Mouse (Mus musculus): ENCODE measurements at regions not wholly inside any gene's neighbourhood (a gene's known extent, or its start where the extent isn't known, plus 50 kb on each side); places are given as distances from the start of the nearest gene placed in this dataset.

- DNase-seq (ENCODE audit: inconsistent ontology term): no peak
These were observed 153.4 kb downstream of the Lrriq3 start for GRCm38 (mm10) chr3:155246628-155247027.

GRCm38 (mm10) chr3:155247124-155247523 is 153.9 kb downstream of the Lrriq3 start:
- DNase-seq (ENCODE audit: inconsistent ontology term): no peak

GRCm38 (mm10) chr3:155247929-155248328 is 154.7 kb downstream of the Lrriq3 start:
- no peak for DNase-seq (ENCODE audit: inconsistent ontology term)

- DNase-seq (ENCODE audit: inconsistent ontology term): no peak
These were observed 157.7 kb downstream of the Lrriq3 start for GRCm38 (mm10) chr3:155250904-155251303.

- peak; percentile 80 for DNase-seq (ENCODE audit: inconsistent ontology term)
These were observed 205.0 kb downstream of the Lrriq3 start for GRCm38 (mm10) chr3:155298206-155298605.

GRCm38 (mm10) chr3:155298724-155299123 is 205.5 kb downstream of the Lrriq3 start:
- no peak for DNase-seq (ENCODE audit: inconsistent ontology term)

- no peak for DNase-seq (ENCODE audit: inconsistent ontology term)
These were observed 229.1 kb downstream of the Lrriq3 start for GRCm38 (mm10) chr3:155322322-155322721.

- DNase-seq (ENCODE audit: inconsistent ontology term): no peak
These were observed 236.5 kb downstream of the Lrriq3 start for GRCm38 (mm10) chr3:155329701-155330100.

- DNase-seq (ENCODE audit: inconsistent ontology term): no peak
These were observed 256.0 kb downstream of the Lrriq3 start for GRCm38 (mm10) chr3:155349185-155349584.

- peak; percentile 13 for DNase-seq (ENCODE audit: inconsistent ontology term)
These were observed 258.4 kb downstream of the Lrriq3 start for GRCm38 (mm10) chr3:155351636-155352035.

- no peak for DNase-seq (ENCODE audit: inconsistent ontology term)
These were observed 259.1 kb downstream of the Lrriq3 start for GRCm38 (mm10) chr3:155352277-155352802.

- DNase-seq (ENCODE audit: inconsistent ontology term): no peak
These were observed 267.2 kb downstream of the Lrriq3 start for GRCm38 (mm10) chr3:155360399-155360798.

- peak; percentile 33 for DNase-seq (ENCODE audit: inconsistent ontology term)
These were observed 277.5 kb downstream of the Lrriq3 start for GRCm38 (mm10) chr3:155370716-155371115.

- DNase-seq (ENCODE audit: inconsistent ontology term): no peak
These were observed 280.4 kb downstream of the Lrriq3 start for GRCm38 (mm10) chr3:155373591-155373990.

GRCm38 (mm10) chr3:155381910-155382309 is 288.7 kb downstream of the Lrriq3 start:
- no peak for DNase-seq (ENCODE audit: inconsistent ontology term)

- no peak for DNase-seq (ENCODE audit: inconsistent ontology term)
These were observed 289.6 kb downstream of the Lrriq3 start for GRCm38 (mm10) chr3:155382817-155383216.

- DNase-seq (ENCODE audit: inconsistent ontology term): peak; percentile 13
These were observed 297.4 kb downstream of the Lrriq3 start for GRCm38 (mm10) chr3:155390666-155391065.

GRCm38 (mm10) chr3:155396134-155396533 is 302.9 kb downstream of the Lrriq3 start:
- DNase-seq (ENCODE audit: inconsistent ontology term): no peak

GRCm38 (mm10) chr3:155401763-155402162 is 308.5 kb downstream of the Lrriq3 start:
- DNase-seq (ENCODE audit: inconsistent ontology term): peak; percentile 58

- no peak for DNase-seq (ENCODE audit: inconsistent ontology term)
These were observed 315.7 kb downstream of the Lrriq3 start for GRCm38 (mm10) chr3:155408907-155409306.

- DNase-seq (ENCODE audit: inconsistent ontology term): no peak
These were observed 316.1 kb downstream of the Lrriq3 start for GRCm38 (mm10) chr3:155409371-155409770.

- DNase-seq (ENCODE audit: inconsistent ontology term): no peak
These were observed 316.6 kb downstream of the Lrriq3 start for GRCm38 (mm10) chr3:155409867-155410266.

GRCm38 (mm10) chr3:155459701-155460481 is 366.7 kb downstream of the Lrriq3 start:
- no peak for DNase-seq (ENCODE audit: inconsistent ontology term)
